Mouse (Mus musculus) T-helper 2 cell (primary cell): ENCODE measurements at regions not wholly inside any gene's neighbourhood (a gene's known extent, or its start where the extent isn't known, plus 50 kb on each side); places are given as distances from the start of the nearest gene placed in this dataset.

Source experiments
- in situ Hi-C: fragments of 300-600 bp; cut with MboI, MseI; formaldehyde crosslinking; loops from one replicate; pipeline ENCODE4 v1.15.1; 2025; ENCODE audit warnings: high pct_unique_total_duplicates

- in situ Hi-C loops: no loop called here
Measured at GRCm38 (mm10) chr10:67439042-67439635, 96.1 kb upstream of the Egr2 start.

- in situ Hi-C loops: no loop called here
Measured at GRCm38 (mm10) chr10:67439844-67440243, 95.4 kb upstream of the Egr2 start.

GRCm38 (mm10) chr10:67441243-67441642 is 94.0 kb upstream of the Egr2 start:
- in situ Hi-C loops: no loop called here

GRCm38 (mm10) chr10:67448875-67449274 is 86.4 kb upstream of the Egr2 start:
- in situ Hi-C loops: no loop called here

GRCm38 (mm10) chr10:67454149-67454548 is 81.1 kb upstream of the Egr2 start:
- in situ Hi-C loops: no loop called here

GRCm38 (mm10) chr10:67458447-67459272 is 76.6 kb upstream of the Egr2 start:
- in situ Hi-C loops: no loop called here

- in situ Hi-C loops: no loop called here
Measured at GRCm38 (mm10) chr10:67461321-67461720, 74.0 kb upstream of the Egr2 start.

- in situ Hi-C loops: no loop called here
Measured at GRCm38 (mm10) chr10:67461862-67462261, 73.4 kb upstream of the Egr2 start.

GRCm38 (mm10) chr10:67468724-67469123 is 66.6 kb upstream of the Egr2 start:
- in situ Hi-C loops: no loop called here

- in situ Hi-C loops: no loop called here
Measured at GRCm38 (mm10) chr10:67473016-67473415, 62.3 kb upstream of the Egr2 start.

GRCm38 (mm10) chr10:67474336-67474735 is 60.9 kb upstream of the Egr2 start:
- in situ Hi-C loops: no loop called here

- in situ Hi-C loops: loop anchor here (10.0 kb wide), 1 partner anchor 557 kb away; no protein-coding TSS in a partner anchor
Measured at GRCm38 (mm10) chr10:67482268-67482667, 53.0 kb upstream of the Egr2 start.

- in situ Hi-C loops: loop anchor here (10.0 kb wide), 1 partner anchor 559 kb away; no protein-coding TSS in a partner anchor
Measured at GRCm38 (mm10) chr10:67483371-67483770, 51.9 kb upstream of the Egr2 start.

GRCm38 (mm10) chr10:67484091-67484745 is 51.1 kb upstream of the Egr2 start:
- in situ Hi-C loops: loop anchor here (10.0 kb wide), 1 partner anchor 559 kb away; no protein-coding TSS in a partner anchor
